Mouse (Mus musculus) induced T-regulatory cell, adult 2 months (primary cell): ENCODE measurements around the gene Slu7.

ENCODE experiments used
- DNase-seq: peaks from one replicate; pipeline ENCODE4 v3.0.0-alpha.2; 2012; ENCODE audit warnings: low read depth

Gene Slu7

GRCm38 (mm10) chr11:43485855-43486254 lies 52.3 kb downstream of the Slu7 start:
- DNase-seq: no peak

- DNase-seq: peak; percentile 83
These were observed 59.1 kb downstream of the Slu7 start for GRCm38 (mm10) chr11:43492663-43493062.

GRCm38 (mm10) chr11:43493815-43494409 lies 60.4 kb downstream of the Slu7 start:
- peak; percentile 83 for DNase-seq

- DNase-seq: no peak
These were observed 61.5 kb downstream of the Slu7 start for GRCm38 (mm10) chr11:43495037-43495436.

- DNase-seq: no peak
These were observed 62.0 kb downstream of the Slu7 start for GRCm38 (mm10) chr11:43495532-43495931.
